Mouse (Mus musculus) heart, postnatal 25 days (tissue): ENCODE measurements at regions not wholly inside any gene's neighbourhood (a gene's known extent, or its start where the extent isn't known, plus 50 kb on each side); places are given as distances from the start of the nearest gene placed in this dataset.

ENCODE experiments used
- DNase-seq: peaks from one replicate; pipeline ENCODE4 v3.0.0; 2022; ENCODE audit warnings: low spot score
- intact Hi-C: fragments of 180-260 bp; cut with DNase I; formaldehyde crosslinking; loops from one replicate; pipeline ENCODE4 v1.15.1; 2025

DNA sequence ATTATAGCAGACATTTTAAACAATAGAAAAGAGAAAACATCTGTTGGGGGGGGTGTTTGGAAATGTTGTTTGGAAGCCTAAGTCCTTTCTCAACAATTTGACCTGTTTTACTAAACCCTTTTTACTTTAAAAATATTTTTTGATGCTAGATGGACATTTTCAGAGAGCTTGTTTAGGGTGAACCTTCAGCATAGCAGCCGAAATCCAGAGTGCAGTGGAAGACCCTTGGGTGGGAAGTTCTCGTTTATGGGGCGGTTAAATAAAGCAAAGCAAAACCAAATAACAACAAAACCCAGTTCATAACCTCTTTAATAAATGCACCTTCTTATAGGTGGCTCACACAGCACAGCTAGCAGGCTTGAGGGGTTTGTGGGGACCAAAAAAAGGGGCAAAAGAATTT lies 62.4 kb upstream of the Ppara start:
- intact Hi-C loops = loop anchor here (2.0 kb wide), 1 partner anchor 62 kb away; no protein-coding TSS in a partner anchor
- no peak for DNase-seq

DNA sequence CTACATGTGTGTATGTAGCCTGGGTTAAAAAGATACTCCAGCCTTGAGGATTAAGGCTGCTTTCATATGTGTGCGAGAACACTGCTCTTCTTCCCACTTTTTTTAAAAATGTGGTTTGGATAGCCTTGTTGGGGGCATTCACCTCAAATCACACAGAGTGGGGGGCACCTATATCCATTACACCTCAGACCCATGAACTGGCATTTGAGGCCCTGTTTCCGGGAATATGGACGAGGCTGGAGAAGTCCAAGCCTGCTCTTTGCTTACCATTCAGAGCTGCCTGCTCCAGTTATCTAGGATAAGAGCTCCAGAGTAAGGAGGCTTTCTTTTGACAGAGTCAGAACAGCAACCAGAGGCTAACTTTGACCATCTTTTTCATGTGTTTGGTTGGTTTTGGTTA lies 61.9 kb upstream of the Ppara start:
- intact Hi-C loops = loop anchor here (2.0 kb wide), 1 partner anchor 62 kb away; no protein-coding TSS in a partner anchor
- no peak for DNase-seq

DNA sequence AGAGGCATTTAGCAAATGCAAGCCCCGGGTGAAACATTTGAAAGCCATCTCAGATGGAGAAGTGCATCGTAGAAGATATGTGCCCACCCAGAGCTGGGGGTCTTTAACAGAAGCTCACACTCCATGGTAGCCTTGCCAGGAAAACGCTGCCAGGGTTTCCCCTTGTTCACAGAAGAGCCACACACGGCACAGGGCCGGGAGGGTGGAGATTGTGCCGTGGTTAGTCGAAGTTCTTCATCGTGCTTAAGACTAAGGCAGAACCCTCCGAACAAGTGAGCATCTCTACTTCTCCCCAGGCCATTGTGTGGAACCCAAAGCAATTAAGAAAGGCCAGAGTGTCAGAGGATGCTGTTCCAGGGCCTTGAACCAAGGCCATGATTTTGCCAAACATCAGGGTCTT lies 61.3 kb upstream of the Ppara start:
- DNase-seq = no peak
- intact Hi-C loops = loop anchor here (2.0 kb wide), 1 partner anchor 63 kb away; no protein-coding TSS in a partner anchor

DNA sequence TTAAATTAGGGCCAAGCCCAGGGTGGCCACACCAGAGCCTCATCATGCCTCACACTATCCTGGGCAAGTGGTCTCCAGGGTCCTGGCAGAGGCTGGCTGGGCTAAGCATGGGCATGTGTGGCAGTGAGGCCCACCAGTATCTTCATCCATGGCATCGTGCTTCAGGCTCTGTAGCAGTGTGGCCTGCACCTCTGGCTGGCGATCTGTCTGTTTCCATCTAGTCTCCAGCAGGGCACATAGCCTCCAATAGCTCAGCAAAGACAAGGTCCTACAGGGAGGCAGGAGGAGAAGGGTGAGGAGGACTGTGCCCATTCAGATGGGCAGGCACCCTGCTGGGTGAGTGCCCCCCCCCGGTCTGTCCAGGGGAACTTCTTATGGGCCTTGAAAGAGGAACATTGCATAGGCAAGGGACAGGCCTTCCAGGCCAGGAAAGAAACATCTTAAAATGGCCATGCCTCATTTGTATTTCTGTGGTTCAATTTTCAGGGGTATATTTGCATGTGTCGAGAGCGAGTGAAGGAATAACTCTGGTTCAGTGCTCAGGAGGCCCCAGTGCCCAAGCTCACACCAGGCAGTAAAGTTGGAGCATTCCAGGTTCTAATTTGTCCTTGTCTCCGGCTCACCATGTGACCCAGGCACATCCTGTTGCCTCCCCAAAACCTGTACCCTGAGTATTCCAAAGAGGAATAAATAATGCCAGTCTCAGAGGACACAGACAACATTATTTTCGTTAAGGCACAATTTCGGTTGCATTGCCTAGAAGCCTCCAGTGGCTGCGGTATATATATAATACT lies 60.4 kb upstream of the Ppara start:
- intact Hi-C loops = loop anchor here (2.0 kb wide), 1 partner anchor 26 kb away; no protein-coding TSS in a partner anchor

DNA sequence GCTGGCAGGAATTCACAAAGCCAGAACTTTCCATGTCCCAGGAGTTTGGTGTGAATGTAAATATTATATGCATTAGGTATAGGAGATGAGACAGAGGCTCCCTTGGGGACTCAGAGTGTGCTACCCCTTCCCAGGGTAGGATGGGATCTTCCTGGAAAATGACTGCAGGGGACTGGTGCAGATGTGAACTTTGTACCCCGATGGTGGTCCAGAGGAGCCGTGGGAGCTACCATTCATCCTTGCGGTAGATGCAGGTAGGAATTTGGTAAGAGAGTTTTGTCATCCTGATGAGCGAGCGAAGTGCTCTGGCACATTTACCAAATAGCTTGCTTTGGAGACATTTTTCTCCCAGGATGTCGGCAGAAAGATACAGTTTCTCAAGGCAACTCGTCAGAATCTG lies 59.7 kb upstream of the Ppara start:
- intact Hi-C loops = loop anchor here (2.0 kb wide), 1 partner anchor 26 kb away; no protein-coding TSS in a partner anchor
- no peak for DNase-seq

More for the DNA sequence above, 60.4 kb upstream of the Ppara start:
- no peak for DNase-seq

DNA sequence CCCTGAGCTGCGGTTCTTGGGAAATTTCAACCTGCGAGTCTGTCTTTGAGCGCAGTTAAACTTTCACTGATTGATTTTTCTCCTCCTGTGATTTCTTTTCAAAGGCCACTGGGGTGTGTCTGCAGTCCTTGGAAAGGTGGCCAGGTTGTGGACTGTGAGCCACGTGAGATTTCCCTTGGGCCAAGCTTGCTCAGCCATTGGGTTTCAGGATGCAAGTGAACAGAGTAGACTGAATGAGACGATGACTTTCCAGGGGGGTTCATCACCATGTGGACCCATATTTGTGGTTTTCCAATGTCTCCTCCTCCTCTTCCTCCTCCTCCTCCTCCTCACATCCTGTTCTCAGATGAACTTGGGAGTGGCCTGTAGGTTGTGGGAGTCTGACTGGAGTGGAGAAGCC lies 59.0 kb upstream of the Ppara start:
- DNase-seq = no peak
- intact Hi-C loops = loop anchor here (2.0 kb wide), 1 partner anchor 25 kb away; no protein-coding TSS in a partner anchor

DNA sequence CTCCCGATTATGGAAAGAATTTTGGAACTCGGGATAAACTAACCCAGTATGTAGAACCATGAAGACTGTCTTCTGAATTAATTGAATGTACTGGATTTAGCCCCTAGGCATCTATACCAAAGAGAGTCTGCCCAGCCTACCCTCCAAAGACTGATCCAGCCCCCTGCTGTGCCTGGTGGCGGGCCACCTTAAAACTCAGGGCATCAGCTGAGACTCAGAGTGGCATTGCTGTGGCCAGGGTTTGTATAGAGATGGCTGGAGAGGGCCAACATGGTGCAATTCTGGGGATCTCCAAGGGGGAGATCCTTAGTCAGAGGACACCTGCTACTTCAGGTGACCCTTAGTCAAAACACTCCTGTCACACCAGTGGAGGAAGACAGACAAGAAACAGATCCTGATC lies 58.6 kb upstream of the Ppara start:
- DNase-seq = no peak
- intact Hi-C loops = no loop called here

DNA sequence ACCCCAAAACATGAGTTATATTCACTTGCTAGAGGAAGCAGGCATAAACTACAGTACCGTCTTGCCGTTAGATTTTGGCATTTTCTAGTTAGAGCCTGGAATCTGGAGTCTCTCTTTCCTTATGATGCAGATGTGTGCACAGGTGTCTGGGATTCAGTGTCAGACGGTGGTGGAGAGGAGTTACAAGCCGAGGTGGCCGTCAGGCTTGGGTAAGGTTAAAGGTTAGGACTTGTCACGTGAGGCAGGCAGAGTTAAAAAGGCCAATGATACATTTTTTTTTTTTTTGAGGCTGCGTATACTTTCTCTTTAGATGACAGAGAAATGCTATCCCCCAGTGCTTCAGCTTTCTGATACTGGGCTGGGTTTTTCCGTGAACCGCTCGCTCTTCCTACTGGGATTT lies 57.9 kb upstream of the Ppara start:
- no peak for DNase-seq
- intact Hi-C loops = no loop called here

DNA sequence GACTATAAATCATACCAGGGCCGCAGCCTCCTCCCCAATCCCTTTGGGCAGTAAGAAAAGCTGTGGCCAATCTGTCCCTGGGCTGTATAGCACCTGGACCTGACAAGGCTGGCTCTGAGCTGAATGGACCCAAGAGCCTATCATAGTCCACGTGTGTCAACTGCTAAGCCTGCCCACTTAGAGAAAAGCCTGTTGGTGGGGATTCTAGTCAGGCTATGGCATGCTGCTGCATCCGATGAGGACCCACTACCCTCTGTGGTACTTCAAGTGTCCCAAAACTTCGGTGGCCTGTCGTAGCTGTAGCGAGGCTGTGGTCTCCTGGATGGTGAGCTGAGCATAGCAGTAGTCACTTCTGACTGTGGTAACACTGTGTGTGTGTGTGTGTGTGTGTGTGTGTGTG lies 57.4 kb upstream of the Ppara start:
- intact Hi-C loops = no loop called here
- no peak for DNase-seq

DNA sequence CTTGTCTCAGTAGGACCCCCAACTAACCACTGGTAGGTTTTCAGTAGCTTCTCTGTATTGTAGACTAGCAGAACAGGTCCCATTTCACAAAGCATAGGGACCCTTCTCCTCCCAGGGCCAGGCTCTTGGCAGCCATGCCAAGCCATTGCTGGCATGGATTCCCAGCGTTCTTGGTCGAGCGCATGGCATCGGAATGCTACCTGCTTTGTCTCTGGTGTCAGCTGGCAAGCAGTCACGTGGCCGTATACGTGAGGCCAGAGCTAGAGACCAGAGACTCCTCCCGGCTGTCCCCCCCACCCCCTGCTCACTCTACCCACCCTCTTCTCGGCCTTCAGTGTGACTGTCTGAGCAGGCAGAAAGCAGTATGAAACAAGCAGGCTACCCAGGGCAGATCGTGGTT lies 56.9 kb upstream of the Ppara start:
- intact Hi-C loops = no loop called here
- DNase-seq = no peak

DNA sequence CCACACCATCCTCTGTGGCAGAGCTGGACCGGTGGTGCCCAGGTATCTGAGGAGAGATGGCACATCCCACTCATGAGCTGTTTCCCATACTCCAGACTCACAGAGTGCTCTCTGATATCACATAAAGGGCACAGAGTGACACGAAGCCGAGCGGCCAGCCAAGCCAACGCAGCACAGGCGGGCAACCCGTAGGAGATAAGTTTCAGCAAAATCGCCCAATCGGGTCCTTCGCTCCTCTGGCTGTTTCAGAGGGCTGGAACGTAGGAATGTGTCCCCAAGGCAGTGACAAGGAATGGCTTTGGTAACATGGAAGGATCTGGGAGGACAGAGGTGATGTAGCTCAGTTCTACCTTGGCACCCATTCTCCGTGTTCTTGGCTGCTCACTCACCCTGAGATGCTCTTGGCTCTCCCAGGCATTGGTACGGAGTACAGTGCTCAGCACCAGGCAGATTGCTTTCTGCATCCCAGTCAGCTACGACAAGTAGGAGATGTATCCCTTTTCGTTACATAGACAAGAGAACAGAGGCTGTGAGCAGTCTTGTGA lies 56.4 kb upstream of the Ppara start:
- DNase-seq = no peak
- intact Hi-C loops = no loop called here

DNA sequence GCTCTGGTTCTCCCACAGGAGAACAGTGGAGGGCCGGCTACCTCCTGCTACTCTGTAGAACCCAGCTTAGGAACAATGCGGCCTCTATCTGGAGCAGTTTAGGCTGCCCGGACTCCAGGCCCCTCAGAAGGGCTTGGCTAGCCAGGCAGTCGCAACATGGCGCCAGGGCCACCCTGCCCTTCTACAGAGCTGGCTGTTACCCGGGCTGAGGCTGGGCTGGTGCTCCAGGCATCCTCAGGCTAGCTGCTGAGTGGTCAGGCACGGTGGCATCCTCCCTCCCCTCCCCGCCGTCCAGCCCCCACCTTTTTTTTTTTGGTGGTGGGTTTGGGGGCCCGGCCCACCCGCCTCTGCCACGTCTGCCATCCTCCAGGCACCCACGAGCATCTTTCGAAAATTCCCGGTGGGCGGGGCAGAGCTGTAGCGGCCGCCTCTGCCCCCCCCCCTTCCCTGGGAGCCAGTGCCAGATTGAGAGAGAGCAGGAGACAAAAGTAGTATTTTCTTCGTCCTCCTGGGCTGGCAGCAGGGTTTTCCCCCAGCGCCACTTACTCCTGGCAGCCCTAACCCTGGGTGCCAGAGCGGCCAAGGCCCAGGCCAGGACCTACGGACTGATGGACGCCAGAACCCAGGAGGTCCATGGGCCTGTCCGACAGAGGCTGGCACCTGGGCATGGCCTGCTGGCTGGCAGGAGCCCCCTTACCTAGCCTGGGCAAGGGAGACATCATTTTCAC lies 55.6 kb upstream of the Ppara start:
- no peak for DNase-seq
- intact Hi-C loops = no loop called here

DNA sequence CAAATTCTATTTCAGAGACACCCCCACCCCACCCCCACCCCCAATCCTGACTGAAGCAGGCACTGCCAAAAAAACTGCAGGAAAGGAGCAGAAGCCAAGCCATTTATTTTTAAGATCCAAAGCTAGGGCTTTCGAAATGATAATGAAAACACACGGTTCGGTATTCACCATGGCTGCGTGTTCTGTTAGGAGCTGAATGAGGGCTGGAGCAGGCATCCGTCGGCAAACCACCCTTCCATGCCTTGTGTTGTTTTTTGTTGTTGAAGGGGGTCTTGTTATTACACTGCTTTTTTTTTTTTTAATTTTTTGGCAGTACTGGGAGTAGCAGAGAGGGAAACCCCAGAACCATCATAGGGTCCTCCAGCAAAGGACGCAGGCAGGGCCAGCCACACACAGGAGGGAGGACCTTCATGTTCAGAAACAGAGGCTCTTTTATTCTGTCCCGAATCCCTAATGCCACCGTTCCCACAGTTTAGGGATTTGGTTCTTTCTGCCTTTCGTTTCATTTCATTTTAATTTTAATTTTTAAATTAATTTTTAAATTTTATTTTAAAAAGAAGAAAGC lies 54.8 kb upstream of the Ppara start:
- DNase-seq = no peak
- intact Hi-C loops = no loop called here

DNA sequence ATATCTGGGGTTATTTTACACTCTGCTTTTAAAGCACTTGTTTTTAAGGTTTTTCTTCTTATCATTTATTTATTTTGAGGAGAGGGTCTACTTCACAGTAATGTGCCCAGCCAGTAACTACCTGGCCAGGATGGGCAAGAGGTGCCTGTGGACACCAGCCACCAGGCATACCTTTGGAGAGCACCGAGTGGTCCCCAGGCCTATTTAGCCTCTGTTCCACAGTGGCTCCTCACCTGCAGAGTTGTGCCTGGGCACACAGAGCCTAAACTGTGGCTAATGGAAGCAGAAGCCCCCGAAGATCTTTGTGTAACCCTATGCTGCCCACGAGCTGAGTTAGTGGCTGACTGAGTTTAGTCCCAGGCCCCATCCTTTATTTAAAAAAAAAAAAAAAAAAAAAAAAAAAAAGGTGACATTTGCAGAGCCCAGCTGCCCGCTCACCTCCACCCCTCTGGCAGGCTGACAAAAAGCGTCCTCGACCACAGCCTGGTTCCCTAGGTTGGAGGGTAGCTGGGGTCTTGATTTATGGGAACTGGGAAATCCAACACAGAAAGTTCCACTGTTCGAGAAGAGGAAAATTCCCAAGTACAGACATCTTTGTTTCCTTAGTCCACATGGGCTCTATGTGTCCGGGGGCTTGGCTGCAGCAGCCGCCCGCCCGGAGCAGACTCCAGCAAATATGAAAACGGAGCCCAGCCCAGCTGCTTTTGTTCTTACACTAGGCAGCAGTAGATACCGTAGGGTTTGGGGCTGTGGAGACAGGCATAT lies 54.1 kb upstream of the Ppara start:
- intact Hi-C loops = no loop called here
- no peak for DNase-seq

DNA sequence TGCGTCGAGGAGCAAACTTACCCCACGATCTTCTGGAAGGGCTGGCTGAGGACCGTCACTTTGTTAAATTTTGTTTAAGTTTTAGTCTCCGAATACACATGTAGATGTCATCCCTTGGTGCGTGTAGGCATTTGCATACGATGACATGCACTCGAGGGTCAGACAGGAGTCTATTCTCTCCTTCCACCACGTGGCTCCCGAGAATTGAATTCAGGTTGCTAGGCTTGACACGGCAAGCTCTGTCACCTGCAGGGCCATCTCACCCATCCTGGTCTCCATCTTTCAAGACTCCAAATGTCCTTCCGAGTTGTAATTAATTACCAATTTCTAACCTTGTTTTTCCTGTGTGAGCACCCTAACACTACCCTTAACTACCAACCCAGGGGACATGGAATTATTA lies 52.7 kb upstream of the Ppara start:
- no peak for DNase-seq

DNA sequence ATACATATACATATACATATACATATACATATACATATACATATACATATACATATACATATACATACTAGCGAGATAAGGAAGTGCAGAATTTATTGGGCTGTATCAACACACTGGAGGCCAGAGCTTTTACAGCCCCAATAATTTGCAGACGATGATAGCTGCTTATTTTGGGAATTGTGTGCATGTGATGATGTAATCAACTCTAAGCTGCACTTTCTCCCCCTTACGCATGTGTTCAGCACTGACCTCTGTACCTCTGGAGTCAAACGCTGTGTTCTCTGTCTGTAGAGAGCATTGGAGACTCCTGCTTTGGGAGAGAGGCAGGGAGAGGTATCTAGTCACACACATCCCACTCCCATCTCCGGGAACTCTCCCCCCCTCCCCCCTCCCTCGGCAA lies 52.0 kb upstream of the Ppara start:
- intact Hi-C loops = no loop called here
- no peak for DNase-seq

More for the DNA sequence above, 52.7 kb upstream of the Ppara start:
- intact Hi-C loops = no loop called here

DNA sequence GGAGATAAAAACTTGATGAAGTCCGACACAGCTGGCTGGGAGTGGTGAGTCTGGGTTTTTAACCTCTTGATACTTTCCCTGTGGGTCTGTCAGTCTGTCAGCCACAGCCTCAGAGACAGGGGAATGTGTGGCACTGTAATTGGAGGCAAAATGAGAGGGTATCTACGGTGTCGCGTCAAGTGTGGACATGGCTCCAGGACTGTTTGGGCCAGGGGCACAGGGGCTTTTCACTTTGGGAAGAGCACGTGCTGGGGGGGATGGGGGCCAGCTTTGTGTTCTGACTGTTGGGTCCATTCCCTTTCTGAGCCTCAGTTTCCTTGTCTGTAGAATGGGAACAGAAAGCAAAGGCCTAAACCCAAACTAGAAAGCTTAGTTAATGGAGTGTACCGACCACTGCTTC lies 51.5 kb upstream of the Ppara start:
- intact Hi-C loops = no loop called here
- DNase-seq = no peak

DNA sequence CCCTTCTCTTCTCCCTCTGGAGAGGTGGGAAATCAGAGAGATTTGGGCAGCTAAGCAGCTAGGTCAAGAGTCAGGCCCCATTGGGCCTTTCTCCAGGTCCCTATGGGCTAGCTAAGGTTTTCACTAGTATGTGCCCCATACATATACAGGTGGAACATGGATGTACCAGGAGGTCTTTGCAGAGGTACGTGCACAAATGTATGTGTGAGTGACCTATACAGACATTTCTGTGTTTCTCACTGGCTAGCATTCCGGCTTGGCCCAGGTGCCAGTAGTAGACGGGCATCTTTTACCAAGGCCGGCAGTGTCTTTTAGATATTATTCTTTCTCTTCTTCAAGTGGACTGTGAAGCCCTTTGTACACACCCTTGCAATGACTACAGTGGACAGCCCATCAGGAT lies 51.1 kb upstream of the Ppara start:
- no peak for DNase-seq
- intact Hi-C loops = no loop called here

DNA sequence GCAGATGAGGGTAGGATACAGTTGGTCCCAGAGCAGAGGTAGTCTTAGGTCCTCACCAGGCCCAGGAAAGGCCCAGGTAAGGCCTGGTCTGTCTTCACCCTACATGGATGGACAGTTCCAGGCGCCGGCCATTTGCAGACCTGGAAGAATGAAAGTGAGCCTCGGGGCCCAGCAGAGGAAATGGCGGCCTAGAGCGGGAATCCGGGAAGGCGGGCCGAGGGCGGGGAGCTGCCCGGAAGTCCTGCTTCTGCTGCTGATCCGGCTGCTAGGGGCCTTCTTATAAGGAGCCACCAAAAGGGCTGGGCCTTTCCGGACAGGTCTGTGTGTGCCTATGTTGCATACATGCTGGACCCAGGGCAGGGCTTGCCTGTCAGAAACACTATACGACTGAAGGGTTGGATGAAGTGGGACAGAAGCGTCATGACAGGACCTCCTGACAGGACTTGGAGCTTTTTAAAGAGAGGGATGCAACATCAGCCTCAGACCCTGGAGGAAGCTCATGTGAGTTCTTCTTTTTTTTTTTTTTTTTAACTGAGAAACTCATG lies 50.5 kb upstream of the Ppara start:
- no peak for DNase-seq
- intact Hi-C loops = no loop called here

DNA sequence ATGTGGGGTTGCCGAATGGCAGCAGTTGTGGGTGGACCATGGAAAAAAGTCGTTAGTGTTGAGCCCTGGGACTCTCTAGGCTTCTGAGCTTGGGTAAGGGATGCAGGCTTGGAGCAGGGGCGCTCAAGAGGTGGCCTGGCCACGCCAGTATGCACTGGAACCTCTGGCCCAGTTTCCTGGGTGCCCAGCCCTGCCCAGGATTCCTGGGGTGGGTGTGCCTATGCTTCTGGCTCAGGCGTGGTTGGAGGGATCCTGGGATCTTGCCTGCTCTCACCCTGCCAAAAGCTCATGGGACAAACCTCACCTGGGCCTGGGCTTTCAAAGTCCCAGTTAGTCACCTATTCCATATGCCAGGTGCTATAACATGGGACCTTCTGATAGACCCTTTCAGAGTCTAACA lies 49.9 kb upstream of the Ppara start:
- DNase-seq = no peak

More for the DNA sequence above, 49.9 kb upstream of the Ppara start:
- intact Hi-C loops = no loop called here
